Mouse (Mus musculus): ENCODE measurements around the gene Htt.
A peak's percentile ranks its signal among the peaks of the same experiment; 100 is the strongest.
"Not testable (repeated sequence)": the region's sequence is repeated elsewhere in the genome, so short reads cannot be mapped to it uniquely, and the experiment has no call there.

The Htt gene

DNA sequence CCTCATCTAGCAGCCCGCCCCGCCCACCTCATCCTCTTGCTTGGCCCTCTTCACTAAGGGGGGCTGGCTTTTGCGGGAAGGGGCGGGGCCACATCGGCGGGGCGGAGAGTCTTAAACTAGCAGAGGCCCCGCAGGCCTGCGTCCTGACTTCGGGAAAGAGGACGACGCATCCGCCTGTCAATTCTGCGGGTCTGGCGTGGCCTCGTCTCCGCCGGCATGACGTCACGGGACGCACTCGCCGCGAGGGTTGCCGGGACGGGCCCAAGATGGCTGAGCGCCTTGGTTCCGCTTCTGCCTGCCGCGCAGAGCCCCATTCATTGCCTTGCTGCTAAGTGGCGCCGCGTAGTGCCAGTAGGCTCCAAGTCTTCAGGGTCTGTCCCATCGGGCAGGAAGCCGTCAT is at the start of gene Htt:
Gene Htt, plus strand, starts transcription at position 232 of the 400 bp plus-strand sequence.
- peak; percentile 73 for DNase-seq (ENCODE audit: extremely low spot score, low read depth, low spot score)

DNA sequence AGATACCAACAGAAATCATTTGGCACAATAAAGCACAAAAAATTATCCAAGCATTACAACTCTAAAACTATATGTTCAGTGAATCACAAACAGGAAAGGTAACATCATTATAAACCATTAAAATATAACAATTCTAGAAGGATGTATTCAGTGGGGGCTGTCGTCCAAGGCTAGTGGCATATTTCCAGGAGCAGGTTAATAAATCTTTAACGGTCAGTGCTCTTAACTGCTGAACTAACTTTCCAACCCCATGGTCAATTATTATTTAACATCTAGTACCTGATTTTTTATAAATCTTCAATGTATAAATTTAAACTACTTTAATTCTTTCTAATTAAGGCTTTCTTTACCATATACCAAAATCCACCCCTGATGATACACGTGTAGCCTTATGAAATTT is 47.2 kb upstream of the Htt start:
- DNase-seq (ENCODE audit: extremely low spot score, low read depth, low spot score), result not testable (repeated sequence)

DNA sequence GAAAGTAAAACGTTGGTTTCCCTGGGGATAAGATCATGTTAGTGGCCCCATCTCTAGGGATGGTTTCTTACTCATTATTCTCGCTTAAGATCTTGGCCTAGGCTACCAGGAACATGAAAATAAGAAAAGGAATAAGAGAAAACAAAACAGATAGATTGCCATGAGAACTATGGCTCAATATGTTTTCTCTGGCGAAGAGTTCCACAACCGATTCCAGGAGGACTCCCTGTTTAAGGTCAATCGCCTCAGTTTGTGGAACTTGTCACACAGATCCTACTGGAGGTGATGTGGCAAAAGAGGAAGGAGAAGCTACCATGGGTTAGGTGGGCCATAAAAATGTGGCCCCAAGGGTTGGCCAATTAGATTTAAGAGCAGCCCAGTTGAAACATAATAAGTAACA is 46.7 kb upstream of the Htt start:
- no peak for DNase-seq (ENCODE audit: extremely low spot score, low read depth, low spot score)

DNA sequence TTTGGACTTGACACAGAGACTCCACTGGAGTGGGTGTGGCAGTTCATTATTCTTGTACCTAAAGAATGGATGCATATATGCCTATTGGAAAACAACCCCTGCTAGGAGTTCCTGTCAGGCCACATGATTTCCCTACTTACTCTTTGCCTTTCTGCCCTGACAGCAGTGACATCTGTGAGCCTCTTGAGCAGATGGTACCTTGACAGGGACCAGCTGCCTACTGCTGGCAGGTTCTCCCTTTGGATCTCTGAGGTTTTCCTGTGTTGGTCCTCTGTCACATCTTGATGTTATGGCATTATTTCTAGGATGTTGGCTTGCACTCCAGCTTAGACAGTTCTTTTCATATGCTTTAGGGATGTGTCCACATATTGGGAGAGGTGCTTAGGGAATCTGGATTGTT is 32.4 kb upstream of the Htt start:
- no peak for DNase-seq (ENCODE audit: extremely low spot score, low read depth, low spot score)

DNA sequence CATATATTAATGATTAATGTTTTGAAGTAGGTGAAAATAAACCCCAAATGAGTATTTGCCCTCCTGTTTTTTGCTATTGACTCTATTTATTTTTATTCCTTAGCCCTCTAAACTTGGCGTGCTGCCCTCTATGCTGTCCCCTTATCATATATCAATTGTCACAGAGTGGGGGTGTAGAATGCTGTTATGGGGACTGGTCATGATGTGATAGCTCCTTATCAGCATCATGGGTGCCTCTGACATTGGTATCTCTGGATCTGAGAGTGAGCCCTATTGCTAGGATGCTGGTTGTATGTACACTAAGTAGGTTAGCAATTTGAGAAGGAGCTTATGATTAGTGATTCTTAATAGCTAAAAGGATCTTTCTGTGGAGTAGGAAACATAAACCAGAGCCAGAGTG is 31.3 kb upstream of the Htt start:
- DNase-seq (ENCODE audit: extremely low spot score, low read depth, low spot score), result no peak

DNA sequence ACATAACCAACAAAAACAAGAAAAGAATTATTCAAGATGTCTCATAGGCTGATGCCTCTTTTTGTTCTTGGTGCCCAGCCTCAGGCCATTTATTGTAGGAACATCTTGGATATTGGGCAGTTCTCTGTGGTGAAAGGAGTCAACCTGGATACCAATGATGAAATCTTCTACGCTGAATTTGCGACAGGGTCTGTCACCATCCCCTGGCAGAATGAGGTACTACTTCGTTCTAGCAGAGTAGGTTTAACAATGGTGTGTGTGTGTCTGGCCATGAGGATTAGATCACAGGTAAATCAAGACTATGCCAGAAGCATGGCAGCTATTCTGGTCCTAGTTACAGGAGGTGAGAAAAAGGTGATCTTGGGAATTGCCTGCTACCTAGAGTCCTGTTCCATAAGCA is 10.1 kb upstream of the Htt start:
- no peak for DNase-seq (ENCODE audit: extremely low spot score, low read depth, low spot score)

DNA sequence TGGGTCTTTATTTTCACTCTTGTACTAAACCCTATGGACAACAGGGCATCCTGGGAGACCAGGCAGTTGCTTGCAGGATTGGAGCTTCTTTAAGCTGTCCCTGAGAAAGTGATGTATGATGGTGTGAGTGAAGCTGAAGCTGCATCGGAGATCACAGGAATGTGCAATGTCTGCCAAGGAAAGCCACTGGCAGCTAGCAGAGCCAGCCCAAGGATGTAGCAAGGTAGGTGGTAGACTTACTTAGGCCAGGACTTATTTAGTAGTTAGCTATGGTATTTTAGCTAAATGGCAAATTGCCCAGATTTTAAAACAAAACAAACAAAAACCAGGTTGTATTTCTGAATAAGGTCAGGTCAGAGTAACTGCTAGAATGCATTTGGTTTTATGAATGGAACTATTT is 2.8 kb upstream of the Htt start:
- DNase-seq (ENCODE audit: extremely low spot score, low read depth, low spot score), result no peak

DNA sequence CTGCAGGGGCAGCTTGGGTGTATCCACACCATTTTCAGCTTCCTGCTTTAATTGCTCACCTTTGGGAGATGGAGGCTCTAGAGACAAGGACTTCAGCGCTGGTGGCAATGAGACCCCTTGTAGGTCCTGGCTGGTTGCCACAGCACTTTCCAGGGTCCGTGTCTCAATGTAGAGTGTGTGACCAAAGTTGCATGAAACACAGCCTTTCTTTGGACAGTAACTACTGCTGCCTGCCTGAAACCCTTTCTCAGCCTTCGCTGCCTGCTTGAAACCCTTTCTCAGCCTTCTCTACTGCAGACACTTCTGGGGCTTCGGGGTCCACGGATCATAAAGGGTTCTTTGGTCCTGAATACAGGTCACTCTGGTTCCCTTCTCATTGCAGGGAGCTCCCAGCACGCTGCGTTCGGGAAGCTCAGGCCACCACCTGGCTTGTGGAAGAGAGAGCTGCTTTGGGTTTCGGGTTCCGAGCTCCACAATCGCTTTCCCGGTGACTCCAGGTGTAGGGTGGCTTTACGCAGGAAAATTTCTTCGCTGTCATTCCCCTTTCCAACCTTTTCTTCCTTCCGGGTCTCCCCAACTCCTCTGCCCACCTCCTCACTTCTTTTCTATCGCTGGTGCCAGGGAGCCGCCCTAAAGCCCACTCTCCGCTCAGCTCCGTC is 561 bp upstream of the Htt start:
- no peak for DNase-seq (ENCODE audit: extremely low spot score, low read depth, low spot score)

DNA sequence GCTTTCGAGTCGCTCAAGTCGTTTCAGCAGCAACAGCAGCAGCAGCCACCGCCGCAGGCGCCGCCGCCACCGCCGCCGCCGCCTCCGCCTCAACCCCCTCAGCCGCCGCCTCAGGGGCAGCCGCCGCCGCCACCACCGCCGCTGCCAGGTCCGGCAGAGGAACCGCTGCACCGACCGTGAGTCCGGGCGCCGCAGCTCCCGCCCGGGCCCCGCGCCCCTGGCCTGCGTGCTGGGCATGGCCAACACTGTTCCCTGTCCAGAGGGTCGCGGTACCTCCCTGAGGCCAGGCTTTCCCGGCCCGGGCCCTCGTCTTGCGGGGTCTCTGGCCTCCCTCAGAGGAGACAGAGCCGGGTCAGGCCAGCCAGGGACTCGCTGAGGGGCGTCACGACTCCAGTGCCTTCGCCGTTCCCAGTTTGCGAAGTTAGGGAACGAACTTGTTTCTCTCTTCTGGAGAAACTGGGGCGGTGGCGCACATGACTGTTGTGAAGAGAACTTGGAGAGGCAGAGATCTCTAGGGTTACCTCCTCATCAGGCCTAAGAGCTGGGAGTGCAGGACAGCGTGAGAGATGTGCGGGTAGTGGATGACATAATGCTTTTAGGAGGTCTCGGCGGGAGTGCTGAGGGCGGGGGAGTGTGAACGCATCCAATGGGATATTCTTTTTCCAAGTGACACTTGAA is 533 bp downstream of the Htt start:
- no peak for DNase-seq (ENCODE audit: extremely low spot score, low read depth, low spot score)

DNA sequence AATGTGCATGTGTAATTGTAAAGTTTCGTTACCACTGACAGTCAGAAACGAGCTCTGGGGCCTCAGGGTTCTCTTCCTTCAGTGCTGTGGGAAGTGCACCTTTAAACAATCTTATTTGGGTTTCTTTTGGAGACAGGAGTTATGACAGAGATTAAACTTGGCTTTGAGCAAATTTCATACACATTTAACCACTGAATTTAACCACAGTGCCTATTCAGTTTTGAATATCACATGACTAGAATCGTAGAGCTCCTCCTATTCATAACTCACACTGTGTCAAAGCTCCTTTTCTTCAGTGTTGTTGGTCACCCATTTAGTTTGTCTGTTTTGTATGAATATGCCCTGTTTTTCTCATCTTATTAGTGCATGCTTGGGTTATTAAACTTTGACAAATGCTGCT is 10.3 kb downstream of the Htt start:
- no peak for DNase-seq (ENCODE audit: extremely low spot score, low read depth, low spot score)

DNA sequence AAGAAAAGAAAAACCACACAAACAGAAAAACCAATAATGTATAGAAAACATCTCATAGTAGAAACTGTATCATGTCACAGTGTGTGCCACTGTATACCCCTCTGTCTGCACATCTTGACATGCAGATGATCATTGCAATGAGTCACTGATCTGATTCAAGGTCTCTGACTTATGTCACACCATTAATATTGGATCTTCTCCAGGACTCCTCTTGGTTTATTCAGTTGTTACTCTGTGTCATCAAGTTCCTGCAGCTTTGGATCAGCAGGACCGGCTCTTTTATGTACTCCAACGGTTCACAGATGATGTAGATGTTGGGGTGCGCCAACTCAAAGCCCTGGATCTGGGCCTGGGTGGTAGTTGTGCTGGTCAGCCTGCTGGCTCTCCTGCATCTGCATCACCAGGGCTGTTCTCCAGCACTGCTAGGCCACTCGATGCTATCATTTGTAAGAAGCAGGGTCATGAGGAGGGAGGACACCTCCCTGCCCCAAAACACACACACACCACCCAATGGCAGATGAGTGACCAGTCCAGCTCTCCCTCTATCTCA is 11.2 kb downstream of the Htt start:
- no peak for DNase-seq (ENCODE audit: extremely low spot score, low read depth, low spot score)

DNA sequence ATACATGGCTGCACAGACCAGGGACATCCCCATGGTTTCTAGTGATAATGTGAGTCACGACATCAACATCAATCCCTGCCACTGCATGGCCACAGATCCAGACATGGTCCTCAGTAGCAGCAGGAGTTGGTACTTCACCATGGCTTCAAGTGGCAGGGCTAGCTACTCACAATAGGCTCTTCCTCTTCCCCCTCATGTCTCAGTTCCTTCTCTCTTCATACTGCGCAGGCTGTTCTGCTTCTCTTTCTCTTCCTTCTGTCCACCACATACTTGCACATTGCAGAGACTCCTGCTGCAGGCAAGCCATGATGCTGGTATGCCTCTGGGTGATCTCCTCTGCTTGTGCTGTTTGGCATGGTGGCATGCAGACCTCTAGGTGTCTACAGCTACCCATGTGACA is 11.9 kb downstream of the Htt start:
- no peak for DNase-seq (ENCODE audit: extremely low spot score, low read depth, low spot score)

DNA sequence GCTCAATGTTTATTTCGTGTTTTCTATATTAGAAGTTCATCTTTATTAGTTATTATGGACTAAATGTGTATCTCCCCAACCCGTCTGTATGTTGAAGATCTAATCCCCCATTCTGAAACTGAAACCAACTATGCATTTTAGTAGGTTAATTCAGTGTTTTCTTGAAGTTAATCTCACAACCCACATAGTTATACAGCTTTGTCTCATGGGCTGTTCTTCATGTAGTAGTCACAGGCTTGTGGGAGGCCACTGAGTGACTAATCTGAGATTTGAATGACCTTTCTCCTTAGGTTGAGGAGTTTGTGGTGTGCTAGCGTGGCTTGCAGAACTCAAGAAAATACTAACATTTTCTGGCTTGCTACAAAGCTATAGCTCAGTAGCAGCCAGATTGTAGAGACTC is 23.5 kb downstream of the Htt start:
- no peak for DNase-seq (ENCODE audit: extremely low spot score, low read depth, low spot score)

DNA sequence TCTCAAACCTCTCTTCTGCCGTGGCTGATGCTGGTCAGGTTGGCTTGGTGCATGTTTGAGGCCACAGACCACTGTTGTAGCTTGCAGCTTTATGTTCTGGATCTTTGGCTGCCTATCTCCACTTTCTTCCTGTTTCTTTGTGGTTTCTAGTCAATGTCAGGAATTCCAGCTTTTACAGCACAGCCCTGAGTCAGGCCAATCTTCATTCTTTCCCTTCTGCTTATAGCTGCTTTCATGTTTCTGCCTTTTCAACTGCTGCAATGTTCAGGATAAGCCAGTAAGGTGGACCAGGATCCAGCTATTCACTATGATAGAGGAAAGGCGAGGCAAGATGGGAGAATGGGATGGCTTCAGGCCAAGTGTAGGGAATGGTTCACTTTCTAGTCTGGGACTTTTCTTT is 29.6 kb downstream of the Htt start:
- no peak for DNase-seq (ENCODE audit: extremely low spot score, low read depth, low spot score)

DNA sequence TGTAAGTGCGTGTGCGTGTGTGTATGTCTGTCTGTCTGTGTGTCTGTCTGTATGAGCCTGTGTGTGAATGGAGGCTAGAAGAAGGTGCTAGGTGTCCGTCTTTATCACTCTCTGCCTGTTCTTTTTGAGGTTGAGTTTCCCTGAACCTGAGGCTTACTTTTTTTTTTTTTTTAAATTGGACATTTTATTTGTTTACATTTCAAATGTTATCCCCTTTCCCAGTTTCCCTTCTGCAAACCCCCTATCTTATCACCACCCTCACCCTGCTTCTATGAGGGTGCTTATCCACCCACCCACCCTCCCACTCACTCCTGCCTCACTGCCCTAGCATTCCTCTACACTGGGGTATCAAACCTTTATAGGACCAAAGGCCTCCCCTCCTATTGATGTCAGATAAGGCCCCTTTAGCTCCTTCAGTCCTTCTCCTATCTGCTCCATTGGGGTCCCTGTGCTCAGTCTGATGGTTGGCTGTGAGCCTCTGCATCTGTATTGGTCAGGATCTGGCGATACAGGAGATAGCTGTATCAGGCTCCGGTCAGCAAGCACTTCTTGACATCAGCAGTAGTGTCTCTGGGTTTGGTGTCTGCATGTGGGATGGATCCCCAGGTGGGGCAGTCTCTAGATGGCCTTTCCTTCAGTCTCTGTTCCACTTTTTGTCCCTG is 38.9 kb downstream of the Htt start:
- DNase-seq (ENCODE audit: extremely low spot score, low read depth, low spot score), result no peak

DNA sequence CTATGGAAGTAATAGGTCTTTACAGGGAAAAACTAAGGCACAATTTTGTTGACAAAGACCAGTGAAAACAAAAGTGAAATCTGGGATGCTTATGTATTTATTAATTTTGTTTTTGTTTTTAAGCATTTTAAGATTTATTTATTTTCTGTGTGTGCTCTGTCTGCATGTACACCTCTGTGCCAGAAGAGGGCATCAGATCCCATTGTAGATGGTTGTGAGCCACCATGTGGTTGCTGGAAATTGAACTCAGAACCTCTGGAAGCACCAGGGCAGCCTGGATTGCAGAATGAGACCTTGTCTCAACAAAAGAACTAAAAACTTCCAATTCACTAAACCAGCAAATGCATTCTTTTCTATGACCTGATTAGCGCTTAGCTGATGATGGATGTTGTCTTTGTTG is 44.5 kb downstream of the Htt start:
- no peak for DNase-seq (ENCODE audit: extremely low spot score, low read depth, low spot score)

DNA sequence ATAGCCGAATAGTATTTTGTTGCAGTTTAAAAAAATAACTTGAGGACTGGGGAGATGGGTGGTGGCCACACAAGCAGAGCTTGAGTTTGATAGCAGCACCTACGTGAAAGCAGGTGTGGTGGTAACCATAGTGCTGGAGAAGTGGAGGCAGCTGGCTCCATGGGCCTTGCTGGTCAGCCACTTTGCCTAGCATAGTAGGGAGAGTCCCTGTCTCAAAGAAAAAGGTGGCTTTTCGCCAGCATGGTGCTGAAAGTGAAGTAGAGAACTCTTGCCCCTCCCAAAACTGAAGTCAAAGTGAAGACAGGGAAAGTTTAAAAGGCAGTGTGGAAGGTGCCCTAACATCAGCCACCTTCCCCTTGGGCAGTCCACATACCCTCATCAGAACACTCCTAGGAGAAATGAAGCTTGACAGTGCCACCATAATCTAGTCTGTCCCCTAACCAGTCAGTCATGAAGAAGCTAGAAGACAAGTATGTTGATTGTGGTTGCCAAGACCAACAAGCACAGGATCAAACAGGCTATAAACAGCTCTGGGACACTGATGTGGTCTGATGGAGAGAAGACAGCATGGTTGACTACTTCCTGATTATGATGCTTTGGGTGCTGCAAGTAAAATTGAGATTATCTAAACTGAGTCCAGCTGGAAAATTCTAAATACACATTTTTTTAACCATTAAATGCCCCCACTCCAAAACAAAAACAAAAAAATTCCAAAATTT is 61.0 kb downstream of the Htt start:
- DNase-seq (ENCODE audit: extremely low spot score, low read depth, low spot score), result no peak

DNA sequence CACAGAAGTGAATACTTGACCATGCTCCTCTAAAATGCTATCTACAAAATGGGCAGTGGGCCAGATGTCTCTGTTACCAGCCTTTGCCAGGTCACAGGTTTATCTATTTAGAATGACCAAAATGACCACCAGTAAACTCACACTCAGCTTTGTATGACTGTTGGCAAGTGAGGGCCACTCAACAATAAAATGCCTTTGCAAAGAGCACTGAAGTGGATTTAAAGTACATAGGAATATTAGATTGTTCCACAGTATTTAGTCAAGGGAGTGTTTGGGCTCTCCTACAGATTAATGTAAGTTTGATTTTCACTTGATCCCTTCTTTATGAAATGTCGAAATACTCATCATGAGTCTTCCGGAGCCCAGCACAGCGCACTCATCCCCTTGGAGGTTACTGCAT is 92.5 kb downstream of the Htt start:
- DNase-seq (ENCODE audit: extremely low spot score, low read depth, low spot score), result no peak

DNA sequence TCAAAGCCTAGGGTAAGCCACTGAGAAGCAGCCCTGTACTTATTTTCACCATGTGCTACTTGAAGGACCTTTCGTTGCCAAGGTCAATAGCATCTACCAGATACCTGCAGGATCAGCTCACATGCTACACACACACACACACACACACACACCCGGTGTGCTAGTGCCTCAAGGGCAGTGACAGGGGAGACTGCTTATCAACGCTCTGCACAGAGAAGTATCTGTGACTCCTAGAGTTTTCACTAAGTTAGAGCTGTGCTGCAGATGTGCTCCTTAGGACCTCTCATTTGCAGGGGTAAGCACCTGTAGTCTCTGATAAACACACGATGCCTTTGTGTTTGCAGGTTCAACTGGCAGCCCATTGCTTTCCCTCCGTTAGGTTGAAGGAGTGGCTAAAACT is 103.8 kb downstream of the Htt start:
- no peak for DNase-seq (ENCODE audit: extremely low spot score, low read depth, low spot score)

DNA sequence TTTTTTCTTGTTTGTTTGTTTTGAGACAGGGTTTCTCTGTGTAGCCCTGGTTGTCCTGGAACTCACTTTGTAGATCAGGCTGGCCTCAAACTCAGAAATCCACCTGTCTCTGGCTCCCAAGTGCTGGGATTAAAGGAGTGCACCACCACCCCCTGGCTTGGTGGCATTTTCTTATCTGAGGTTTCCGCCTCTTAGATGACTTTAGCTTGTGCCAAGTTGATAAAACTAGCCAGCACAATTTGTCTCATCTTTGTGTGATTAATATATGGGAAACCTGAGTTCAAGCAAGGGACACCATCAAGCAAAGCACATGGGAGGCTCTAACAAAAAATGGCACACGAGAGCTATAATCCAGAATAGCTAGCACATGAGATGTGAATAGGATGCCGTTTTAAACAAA is 118.8 kb downstream of the Htt start:
- DNase-seq (ENCODE audit: extremely low spot score, low read depth, low spot score), result not testable (repeated sequence)

DNA sequence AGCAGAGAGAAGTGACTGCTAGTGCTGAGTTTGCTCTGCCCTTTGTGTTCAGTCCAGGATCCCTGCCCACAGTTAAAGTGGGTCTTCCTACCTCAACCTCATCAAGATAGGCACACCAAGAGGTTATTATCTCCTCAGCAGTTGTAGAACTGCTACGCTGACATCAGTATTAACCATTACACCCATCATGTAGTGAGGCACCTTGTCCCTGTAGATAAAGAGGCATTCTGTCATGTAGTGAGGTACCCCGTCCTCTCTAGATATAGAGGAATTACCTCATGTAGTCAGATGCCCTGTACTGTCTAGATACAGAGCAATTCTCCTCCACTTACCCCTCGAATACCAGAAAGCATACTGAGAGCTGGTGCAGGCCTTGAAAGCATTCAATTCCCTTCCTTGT is 119.5 kb downstream of the Htt start:
- DNase-seq (ENCODE audit: extremely low spot score, low read depth, low spot score), result no peak

DNA sequence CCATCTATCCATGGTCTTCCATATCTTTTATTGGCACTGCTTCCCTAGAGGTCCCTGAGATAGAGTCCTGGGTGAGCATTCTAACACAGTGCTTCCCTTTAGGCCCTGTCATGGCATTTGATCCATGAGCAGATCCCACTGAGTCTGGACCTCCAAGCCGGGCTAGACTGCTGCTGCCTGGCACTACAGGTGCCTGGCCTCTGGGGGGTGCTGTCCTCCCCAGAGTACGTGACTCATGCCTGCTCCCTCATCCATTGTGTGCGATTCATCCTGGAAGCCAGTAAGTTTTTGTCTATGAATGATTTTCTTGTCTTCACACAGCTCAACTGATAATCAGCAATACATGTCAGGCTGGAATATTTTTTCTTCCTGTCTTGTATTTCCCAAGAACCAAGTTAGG is 123.7 kb downstream of the Htt start:
- DNase-seq (ENCODE audit: extremely low spot score, low read depth, low spot score), result no peak
